In the genomic region with DNA sequence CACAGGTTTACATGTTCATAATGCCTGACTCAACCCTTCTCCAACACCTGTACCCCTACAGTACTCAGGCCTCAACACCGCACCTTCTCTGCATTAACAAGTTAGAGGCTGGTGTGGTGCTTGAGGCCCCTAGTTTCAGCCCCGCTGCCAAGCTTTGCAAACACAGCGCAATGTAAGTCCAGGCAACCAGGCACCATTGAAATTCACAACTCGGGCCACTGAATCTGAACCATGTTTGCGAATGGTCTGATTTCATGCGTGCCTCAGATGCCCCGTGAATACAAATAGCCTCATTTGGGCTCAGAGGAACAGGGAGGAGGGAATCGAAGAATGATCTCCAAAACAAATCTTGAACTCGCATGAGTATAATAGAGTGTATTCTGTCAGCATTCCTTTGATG, we compare ENCODE assay signal across 18 mouse cellular contexts. TPM values are rescaled to one million over a fixed set of nuclear protein-coding genes. Genes with fewer than 3 reads are reported as not detected.
DNase-seq lines count a peak whose midpoint lies in the region; ATAC-seq and TF ChIP-seq lines count a peak whose summit lies in the region.
"Had no signal": no experiment of that assay in that cellular context is flagged by ENCODE, and none has a peak within 500 bp of the region (broad histone marks: within the 10 kb centered on the region; RNA-seq: fewer than 3 reads in every experiment).

No protein-coding gene starts in this region.

- no peaks in the 10 kb centered on the region for H3K36me3 ChIP-seq in forebrain, embryonic 15.5 days
- H3K36me3 ChIP-seq in neural tube, embryonic 12.5 days = no peaks in the 10 kb centered on the region
- no peaks in the 10 kb centered on the region for H3K36me3 ChIP-seq in liver, postnatal 0 days (replicated peaks; ENCODE audit: insufficient read depth, low read length)
- H3K36me3 ChIP-seq: embryonic facial prominence, embryonic 15.5 days; G1E; heart, embryonic 12.5 days had no signal

- H3K4me2 ChIP-seq in forebrain, embryonic 15.5 days (replicated peaks) = no peak overlapping the region
- peak overlapping the region; percentile 44 for H3K4me2 ChIP-seq in neural tube, embryonic 12.5 days (replicated peaks)
- no peak overlapping the region for H3K4me2 ChIP-seq in liver, postnatal 0 days (ENCODE audit: low read depth, low read length)
- H3K4me2 ChIP-seq: embryonic facial prominence, embryonic 15.5 days; heart, embryonic 12.5 days had no signal

- no peaks in the 10 kb centered on the region for H3K9me3 ChIP-seq in forebrain, embryonic 15.5 days
- no peaks in the 10 kb centered on the region for H3K9me3 ChIP-seq in neural tube, embryonic 12.5 days
- no peaks in the 10 kb centered on the region for H3K9me3 ChIP-seq in liver, postnatal 0 days (ENCODE audit: low read length)
- H3K9me3 ChIP-seq: embryonic facial prominence, embryonic 15.5 days; G1E; heart, embryonic 12.5 days had no signal

- 11% methylated on average over 9 of the region's 9 CpGs for WGBS in forebrain, embryonic 15.5 days
- 29% methylated on average over 9 of the region's 9 CpGs for WGBS in neural tube, embryonic 12.5 days
- WGBS in liver, postnatal 0 days (ENCODE audit: insufficient replicate concordance) = 75% methylated on average over 9 of the region's 9 CpGs

- peak; percentile 92 for DNase-seq in brain, embryonic 14.5 days (ENCODE audit: low read depth)
- peak; percentile 51 for DNase-seq in mesoderm, embryonic 11.5 days (ENCODE audit: low read depth, low spot score)
- DNase-seq in spleen, adult 18-20 months = no peak
- DNase-seq in kidney, adult 18-20 months = no peak
- no peak for DNase-seq in liver, postnatal 0 days
- DNase-seq: adrenal gland, adult 2 months; cerebellum, adult 18-20 months; gastrocnemius, postnatal 14 days; heart, postnatal 36 days; kidney, adult 11 months; kidney, postnatal 36 days; right cerebral cortex, postnatal 14 days had no signal

- no peaks in the 10 kb centered on the region for H3K27me3 ChIP-seq in forebrain, embryonic 15.5 days
- no peaks in the 10 kb centered on the region; the same call in 1 of the 2 replicates for H3K27me3 ChIP-seq in neural tube, embryonic 12.5 days (replicated peaks)
- H3K27me3 ChIP-seq in liver, postnatal 0 days (ENCODE audit: insufficient read depth, low read length) = no peaks in the 10 kb centered on the region
- H3K27me3 ChIP-seq: embryonic facial prominence, embryonic 15.5 days had no signal

- TF ChIP-seq POLR2A in brain, embryonic 14.5 days (IDR thresholded peaks at IDR 0.05; ENCODE audit: borderline replicate concordance, extremely low read depth, insufficient read depth, insufficient read length, poor library complexity, severe bottlenecking) = no peak

- TF ChIP-seq CTCF in brain, embryonic 14.5 days (IDR thresholded peaks at IDR 0.05; ENCODE audit: borderline replicate concordance, extremely low read depth, insufficient read depth, insufficient read length) = no peak
- TF ChIP-seq CTCF in liver, postnatal 0 days (IDR thresholded peaks at IDR 0.05; ENCODE audit: low read depth) = no peak

- no peak for TF ChIP-seq EP300 in liver, postnatal 0 days (IDR thresholded peaks at IDR 0.05; ENCODE audit: low read depth)

- peak overlapping the region; percentile 56 for H3K27ac ChIP-seq in forebrain, embryonic 15.5 days (replicated peaks)
- H3K27ac ChIP-seq in neural tube, embryonic 12.5 days = no peak overlapping the region
- H3K27ac ChIP-seq in liver, postnatal 0 days (ENCODE audit: low read depth) = no peak overlapping the region
- H3K27ac ChIP-seq: embryonic facial prominence, embryonic 15.5 days; left cerebral cortex, adult 2 months had no signal

- no peak overlapping the region for H3K4me3 ChIP-seq in forebrain, embryonic 15.5 days
- no peak overlapping the region for H3K4me3 ChIP-seq in neural tube, embryonic 12.5 days
- no peak overlapping the region for H3K4me3 ChIP-seq in liver, postnatal 0 days (ENCODE audit: low read depth, low read length)
- H3K4me3 ChIP-seq: embryonic facial prominence, embryonic 15.5 days; heart, embryonic 12.5 days; left cerebral cortex, adult 2 months had no signal

- no peak overlapping the region for H3K9ac ChIP-seq in forebrain, embryonic 15.5 days (replicated peaks)
- H3K9ac ChIP-seq in neural tube, embryonic 12.5 days = no peak overlapping the region
- no peak overlapping the region for H3K9ac ChIP-seq in liver, postnatal 0 days (replicated peaks)
- H3K9ac ChIP-seq: embryonic facial prominence, embryonic 15.5 days; heart, embryonic 12.5 days had no signal

- ATAC-seq in forebrain, embryonic 15.5 days (replicated peaks) = peak; percentile 57
- ATAC-seq in neural tube, embryonic 12.5 days (ENCODE audit: low FRiP score, low read depth) = peak; percentile 34; the same call in 1 of the 2 replicates
- ATAC-seq in liver, postnatal 0 days = no peak

- H3K4me1 ChIP-seq in forebrain, embryonic 15.5 days = peaks cover 35% of the 10 kb centered on the region
- H3K4me1 ChIP-seq in neural tube, embryonic 12.5 days = peaks cover 38% of the 10 kb centered on the region
- H3K4me1 ChIP-seq in liver, postnatal 0 days (ENCODE audit: insufficient read depth) = no peaks in the 10 kb centered on the region

RNA-seq across cellular contexts. Expression of a gene that starts 15.6 kb away (rescaled TPM):
- 2.2 and 3.7 TPM in 2 replicates for polyA plus RNA-seq in brain, embryonic 14.5 days (2012; rRNA removed)
- 6.4 and 6.5 TPM in 2 replicates for polyA plus RNA-seq in forebrain, embryonic 15.5 days (2015; fragmentation: Nextera tagmentation; extraction: Ambion mirVana)
- polyA plus RNA-seq in neural tube, embryonic 12.5 days (2016; fragmentation: Nextera tagmentation; extraction: Ambion mirVana) = 1.7 and 2.4 TPM in 2 replicates
- polyA plus RNA-seq in liver, postnatal 0 days (2015; fragmentation: Nextera tagmentation; extraction: Ambion mirVana) = 0.67 and 1.1 TPM in 2 replicates
- polyA plus RNA-seq: G1E had no signal

RNA-seq across cellular contexts. Expression of a gene that starts 32.0 kb away (rescaled TPM):
- 8.0 and 9.6 TPM in 2 replicates for polyA plus RNA-seq in brain, embryonic 14.5 days (2012; rRNA removed)
- polyA plus RNA-seq in forebrain, embryonic 15.5 days (2015; fragmentation: Nextera tagmentation; extraction: Ambion mirVana) = 10.0 and 11.8 TPM in 2 replicates
- polyA plus RNA-seq in neural tube, embryonic 12.5 days (2016; fragmentation: Nextera tagmentation; extraction: Ambion mirVana) = 9.8 and 11.4 TPM in 2 replicates
- polyA plus RNA-seq in liver, postnatal 0 days (2015; fragmentation: Nextera tagmentation; extraction: Ambion mirVana) = 1.3 and 1.6 TPM in 2 replicates

Comparison
In these comparisons a context has a peak if more than half of its experiments do, and no peak if none do; other contexts are left out.
1. DNase-seq: peak in brain, embryonic 14.5 days (single experiment) and mesoderm, embryonic 11.5 days (single experiment); none in spleen, adult 18-20 months (0 of 2), kidney, adult 18-20 months (single experiment) and liver, postnatal 0 days (single experiment).